Mouse (Mus musculus): ENCODE results near the gene Dpf3.

Gene Dpf3

DNA sequence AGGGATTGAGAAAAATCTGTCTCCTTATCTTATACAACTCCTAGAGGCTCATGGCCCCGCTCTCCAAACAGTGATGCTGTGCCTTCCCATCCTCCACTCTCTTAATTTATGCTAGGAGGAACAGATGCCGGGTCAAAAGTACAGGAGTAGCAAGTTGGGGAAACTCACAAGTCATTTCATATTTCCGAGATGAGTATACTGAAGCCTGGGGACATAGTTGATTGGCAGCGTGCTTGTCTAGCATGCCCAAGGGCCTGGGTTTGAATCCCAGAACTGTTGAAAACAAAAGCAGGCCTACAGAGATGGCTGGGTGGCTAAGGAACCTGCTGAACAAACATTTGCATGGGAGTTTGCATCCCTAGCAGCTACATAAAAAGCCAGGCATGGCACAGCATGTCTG lies 72.3 kb downstream of the Dpf3 start:
- no peak for DNase-seq (ENCODE audit: low spot score in 2 of 2)

GRCm38 (mm10) chr12:83413684-83414083 lies 73.8 kb downstream of the Dpf3 start:
- no peak for DNase-seq (ENCODE audit: low spot score in 2 of 2)

DNA sequence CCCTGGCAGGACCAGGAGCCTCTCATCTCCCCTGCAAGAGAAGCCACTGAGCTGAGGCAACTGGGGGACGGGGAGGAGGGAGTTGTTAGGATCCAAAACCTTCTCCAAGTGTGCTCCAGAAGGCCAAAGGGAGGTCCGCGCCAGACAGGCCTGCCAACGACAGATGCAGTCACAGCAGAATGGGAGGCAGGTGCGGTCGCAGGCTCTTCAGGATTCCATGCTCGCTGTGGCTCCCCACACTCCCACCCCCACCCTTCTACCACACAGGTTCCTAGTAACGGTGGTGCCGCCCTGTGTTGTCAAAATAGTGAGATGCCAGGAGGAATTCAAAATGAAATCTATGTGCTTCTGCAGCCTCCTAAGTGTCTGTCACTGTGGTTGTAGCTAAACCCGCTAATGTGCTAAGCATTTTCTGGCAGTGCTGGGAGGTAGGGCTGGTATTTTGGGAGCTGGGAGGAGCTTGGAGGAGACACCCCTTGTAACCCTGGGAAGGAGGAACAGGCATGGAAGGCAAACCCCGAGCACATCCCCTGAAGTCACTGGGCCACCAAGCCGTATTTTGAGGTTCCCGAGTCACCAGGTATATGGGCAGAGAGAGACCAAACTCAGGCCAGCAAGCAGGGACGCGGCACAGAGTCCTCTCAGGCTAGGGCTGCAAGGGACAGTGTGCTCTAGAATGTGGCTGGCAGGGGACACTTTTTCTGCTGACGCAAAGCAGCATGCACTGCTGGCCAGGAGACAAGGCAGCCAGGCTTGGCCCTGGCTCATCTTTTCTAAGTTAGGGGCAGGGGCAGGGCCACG lies 75.6 kb downstream of the Dpf3 start:
- no peak for DNase-seq (ENCODE audit: low spot score in 2 of 2)

DNA sequence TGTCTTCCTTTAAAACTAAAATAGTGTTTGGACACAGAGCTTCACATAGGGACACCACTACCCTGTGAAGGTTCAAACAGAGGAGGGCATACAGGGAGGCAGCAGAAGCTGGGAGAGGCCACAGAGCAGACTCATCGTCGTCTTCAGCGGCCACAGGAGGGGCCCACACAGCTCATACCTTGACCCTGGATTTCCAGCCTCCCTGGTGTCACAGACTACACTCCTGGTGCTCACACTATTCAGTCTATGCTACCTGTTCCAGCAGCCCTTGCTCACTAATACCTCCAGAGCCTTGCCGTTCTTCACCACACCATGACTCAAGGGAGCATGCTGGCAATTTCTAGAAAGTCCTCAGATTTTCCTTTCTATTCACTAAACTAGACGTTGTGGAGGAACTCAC lies 76.5 kb downstream of the Dpf3 start:
- no peak for DNase-seq (ENCODE audit: low spot score in 2 of 2)

- DNase-seq (ENCODE audit: low spot score in 2 of 2) = no peak
Measured at GRCm38 (mm10) chr12:83405374-83406125, 82.0 kb downstream of the Dpf3 start.

DNA sequence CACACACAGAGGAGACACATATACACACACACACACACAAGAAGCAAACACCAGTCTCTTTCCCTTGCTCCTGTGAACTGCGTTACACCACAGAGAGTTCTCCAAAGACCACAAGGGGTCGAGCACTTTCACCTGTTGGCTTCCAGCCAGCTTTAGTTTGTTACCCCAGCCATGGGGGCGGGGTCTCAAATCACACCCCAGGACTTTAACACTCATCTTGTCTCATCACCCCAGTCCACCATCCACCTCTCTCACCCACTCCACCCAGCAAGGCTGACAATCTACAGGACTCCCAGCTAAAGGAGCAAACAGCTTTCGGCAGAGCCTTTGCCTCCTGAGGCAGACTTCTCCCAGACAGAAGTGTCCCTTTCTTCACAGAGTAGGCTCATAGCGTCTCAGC lies 85.2 kb downstream of the Dpf3 start:
- no peak for DNase-seq (ENCODE audit: low spot score in 2 of 2)

DNA sequence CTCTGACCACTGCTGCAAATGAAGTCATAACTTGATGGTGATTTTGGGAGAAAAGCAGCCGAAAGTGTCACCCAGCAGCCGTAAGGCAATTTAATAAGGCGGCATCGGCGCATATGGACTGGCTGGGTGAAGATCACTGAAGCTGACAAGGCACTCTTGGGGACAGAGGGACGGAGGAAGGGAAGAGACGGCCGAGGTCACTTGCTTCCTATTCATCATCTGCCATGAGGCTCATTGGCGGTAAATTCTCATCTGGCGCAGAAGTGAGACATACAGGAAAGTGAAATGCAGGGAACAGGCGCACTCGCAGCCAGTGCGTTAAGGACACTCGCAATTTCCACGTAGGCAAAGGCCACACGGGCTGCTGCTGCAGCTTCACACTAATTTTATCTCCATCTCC lies 95.5 kb downstream of the Dpf3 start:
- no peak for DNase-seq (ENCODE audit: low spot score in 2 of 2)

GRCm38 (mm10) chr12:83387554-83387953 lies 100.0 kb downstream of the Dpf3 start:
- DNase-seq (ENCODE audit: low spot score in 2 of 2) = no peak

DNA sequence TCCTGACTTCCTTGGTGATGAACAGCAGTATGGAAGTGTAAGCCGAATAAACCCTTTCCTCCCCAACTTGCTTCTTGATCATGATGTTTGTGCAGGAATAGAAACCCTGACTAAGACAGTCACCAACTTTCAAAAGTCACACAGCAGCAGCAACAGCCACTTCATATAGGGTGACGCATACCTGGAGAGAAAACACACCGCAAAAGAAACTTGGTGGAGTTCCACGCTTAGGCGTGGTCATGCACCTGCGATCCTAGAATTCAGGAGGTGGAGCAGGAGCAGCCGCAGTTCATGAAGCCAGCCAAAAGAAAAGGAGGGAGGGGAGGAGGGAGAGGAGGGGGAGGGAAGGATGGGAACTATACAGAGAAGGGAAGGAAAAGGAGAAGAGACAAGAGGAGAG lies 106.4 kb downstream of the Dpf3 start:
- no peak for DNase-seq (ENCODE audit: low spot score in 2 of 2)

DNA sequence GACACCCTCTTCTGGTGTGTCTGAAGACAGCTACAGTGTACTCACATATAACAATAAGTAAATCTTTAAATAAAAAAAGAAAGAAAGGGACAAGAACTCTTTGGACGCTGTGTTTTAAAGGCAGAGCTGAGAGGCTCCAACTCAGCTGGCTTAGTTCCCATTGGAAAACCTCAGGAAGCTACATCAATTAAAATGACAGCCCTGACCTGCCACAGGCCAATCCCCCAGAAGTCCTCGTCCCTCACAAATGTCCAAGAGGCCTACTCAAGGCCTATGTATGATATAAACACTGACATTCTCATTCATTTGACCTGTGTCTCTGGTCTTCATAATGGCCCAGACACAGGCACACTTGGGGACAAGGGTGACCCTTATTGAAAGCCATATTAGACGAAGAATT lies 107.5 kb downstream of the Dpf3 start:
- no peak for DNase-seq (ENCODE audit: low spot score in 2 of 2)

DNA sequence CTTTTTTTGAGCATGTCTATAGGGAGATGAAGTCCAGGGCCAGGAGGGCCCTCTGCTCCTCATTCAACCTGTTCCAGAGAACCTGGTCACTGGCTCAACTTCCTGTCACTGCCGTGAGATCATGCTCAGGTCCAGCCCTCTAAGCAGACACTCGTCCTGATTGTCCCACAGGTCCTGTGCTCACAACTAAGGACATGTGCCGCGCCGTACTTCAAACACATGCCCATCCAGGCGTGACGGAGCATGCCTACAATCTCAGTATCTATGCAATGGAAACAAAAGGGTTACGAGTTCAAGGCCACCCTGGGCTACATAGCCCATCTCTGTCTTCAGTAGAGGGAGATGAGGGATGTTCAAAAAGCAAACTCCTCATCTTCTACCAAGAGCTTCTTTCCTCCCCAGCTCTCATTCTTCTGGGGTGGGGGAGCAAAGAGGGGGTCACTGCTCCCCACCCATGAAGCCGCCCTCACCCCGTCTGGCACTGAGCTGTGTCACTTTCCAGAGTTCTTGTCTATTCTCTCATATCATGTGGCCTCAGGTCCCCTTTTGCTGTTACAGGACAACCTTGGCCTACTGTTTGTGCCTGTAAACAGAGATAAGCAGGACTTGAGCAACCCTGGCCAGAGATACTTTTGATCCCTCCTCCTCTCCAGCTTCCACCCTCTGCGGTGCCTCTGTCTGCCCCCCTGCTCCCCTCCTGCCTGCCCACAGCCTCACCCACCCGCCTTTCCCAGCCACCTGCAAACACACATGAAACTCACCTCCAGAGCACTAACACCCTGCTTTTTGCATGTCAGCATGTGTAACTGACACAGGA lies 112.3 kb downstream of the Dpf3 start:
- no peak for DNase-seq (ENCODE audit: low spot score in 2 of 2)

GRCm38 (mm10) chr12:83373081-83373480 lies 114.4 kb downstream of the Dpf3 start:
- DNase-seq (ENCODE audit: low spot score in 2 of 2) = no peak

DNA sequence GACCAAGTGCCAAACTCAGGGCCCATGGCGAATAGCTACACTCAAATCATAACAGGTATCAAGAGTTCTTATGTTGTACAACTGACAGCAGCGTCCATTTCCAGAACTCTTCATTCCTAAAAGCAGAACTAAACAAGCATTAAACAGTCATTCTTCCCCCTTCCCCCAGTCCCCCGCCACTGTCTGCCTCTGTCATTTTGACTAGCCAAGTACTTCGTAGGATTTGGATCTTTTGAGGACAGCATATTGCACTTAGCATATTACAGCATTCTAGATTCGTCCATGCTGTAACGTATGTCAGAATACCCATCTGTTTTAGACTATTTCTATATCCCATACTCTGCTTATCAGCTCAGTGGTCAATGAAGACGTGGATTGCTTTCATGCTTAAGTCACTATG lies 115.2 kb downstream of the Dpf3 start:
- no peak for DNase-seq (ENCODE audit: low spot score in 2 of 2)

- DNase-seq (ENCODE audit: low spot score in 2 of 2) = no peak
Measured at GRCm38 (mm10) chr12:83370221-83370620, 117.3 kb downstream of the Dpf3 start.

GRCm38 (mm10) chr12:83369416-83369815 lies 118.1 kb downstream of the Dpf3 start:
- DNase-seq (ENCODE audit: low spot score in 2 of 2) = no peak

GRCm38 (mm10) chr12:83367486-83367885 lies 120.0 kb downstream of the Dpf3 start:
- no peak for DNase-seq (ENCODE audit: low spot score in 2 of 2)

DNA sequence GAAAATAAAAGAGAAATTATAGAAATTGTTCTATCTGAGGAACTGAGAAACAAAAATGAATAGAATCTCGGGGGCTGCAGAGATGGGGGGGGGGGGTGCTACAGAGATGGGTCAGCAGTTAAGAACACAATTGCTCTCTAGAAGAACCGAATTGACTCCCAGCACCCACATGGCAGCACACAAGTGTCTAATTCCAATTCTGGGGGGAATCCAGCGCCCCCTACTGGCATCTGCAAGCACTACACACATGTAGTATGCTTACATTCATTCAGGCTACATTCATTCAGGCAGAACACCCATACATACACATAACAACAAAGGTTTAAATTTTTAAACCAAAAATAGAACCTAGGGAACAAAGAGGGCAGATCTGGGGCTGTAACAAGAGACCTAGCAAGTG lies 122.7 kb downstream of the Dpf3 start:
- no peak for DNase-seq (ENCODE audit: low spot score in 2 of 2)

GRCm38 (mm10) chr12:83361801-83362200 lies 125.7 kb downstream of the Dpf3 start:
- DNase-seq (ENCODE audit: low spot score in 2 of 2) = no peak

DNA sequence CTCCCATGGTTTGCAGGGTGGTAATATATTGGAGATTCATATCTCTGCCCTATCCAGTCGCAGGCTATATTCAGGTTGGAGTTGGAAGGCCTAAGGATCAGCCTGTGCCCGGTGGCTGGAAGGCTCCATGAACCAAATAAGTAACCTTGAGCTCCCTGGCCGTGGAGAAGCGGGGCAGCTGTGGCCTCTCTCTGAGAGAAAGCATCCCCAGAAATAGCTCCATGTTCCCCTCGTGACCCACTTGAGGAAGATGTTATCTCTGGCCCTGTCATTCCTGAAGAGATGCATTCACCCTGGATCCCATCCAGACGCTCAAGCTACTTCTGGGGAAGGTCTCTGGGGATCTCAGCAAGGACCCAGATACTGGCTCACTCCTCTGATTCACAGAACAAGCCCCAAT lies 134.9 kb downstream of the Dpf3 start:
- DNase-seq (ENCODE audit: low spot score in 2 of 2) = no peak

GRCm38 (mm10) chr12:83349736-83350135 lies 137.8 kb downstream of the Dpf3 start:
- DNase-seq (ENCODE audit: low spot score in 2 of 2) = no peak

- DNase-seq (ENCODE audit: low spot score in 2 of 2) = no peak
Measured at GRCm38 (mm10) chr12:83348246-83348645, 139.3 kb downstream of the Dpf3 start.

DNA sequence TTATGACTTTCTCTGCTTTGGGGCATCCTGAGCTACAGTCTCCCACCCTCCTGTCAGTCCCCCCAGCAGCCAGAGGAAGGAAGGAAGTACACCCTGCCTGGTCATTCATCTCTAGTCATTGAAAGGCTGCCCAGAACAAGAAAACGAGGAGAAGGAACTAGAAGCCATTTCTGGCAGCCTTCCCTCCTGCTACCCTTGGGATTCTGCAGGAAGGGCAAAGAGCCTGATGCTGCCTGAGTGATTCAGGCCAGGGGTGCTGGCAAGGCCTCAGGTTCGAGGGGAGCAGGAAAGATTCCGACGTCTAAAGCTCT lies 144.7 kb downstream of the Dpf3 start:
- DNase-seq (ENCODE audit: low spot score in 2 of 2) = peak in 1 of 2 experiments; percentile 31

All from urinary bladder, postnatal 36 days (tissue).